Mouse (Mus musculus): ENCODE results near the gene Gstt1.

DNA sequence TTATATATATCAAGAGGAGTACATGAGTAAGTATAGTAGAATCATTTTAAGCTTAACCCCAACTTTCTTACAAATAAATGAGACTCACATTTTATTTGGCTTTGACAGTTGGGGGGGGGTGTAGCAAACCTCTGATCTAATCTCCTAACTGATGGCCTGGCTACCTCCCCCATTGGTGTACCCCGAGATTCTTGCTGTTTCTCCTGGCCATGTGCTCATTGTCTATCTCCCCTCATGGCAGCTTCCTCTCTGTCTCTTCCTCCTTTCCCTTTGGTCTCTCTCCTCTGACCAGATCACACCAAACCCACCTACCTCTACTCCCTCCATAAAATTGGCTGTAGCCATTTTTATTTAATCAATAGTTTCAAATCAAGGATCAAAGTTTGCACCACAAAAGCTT, 25.4 kb upstream of the Gstt1 start:
- TF ChIP-seq POLR2A (IDR thresholded peaks at IDR 0.05; ENCODE audit: extremely low read depth, insufficient read depth, low read length): no peak
- no peak for TF ChIP-seq CTCF (IDR thresholded peaks at IDR 0.05; ENCODE audit: extremely low read depth, insufficient read depth, low read length)
